Mouse (Mus musculus): Measurements from ENCODE around the gene Slf2. TPM values are rescaled to one million over a fixed set of nuclear protein-coding genes. Genes with fewer than 3 reads are reported as not detected.

Gene Slf2
- polyA plus RNA-seq, 1 experiment from 2014 or later, result 46.4 TPM

DNA sequence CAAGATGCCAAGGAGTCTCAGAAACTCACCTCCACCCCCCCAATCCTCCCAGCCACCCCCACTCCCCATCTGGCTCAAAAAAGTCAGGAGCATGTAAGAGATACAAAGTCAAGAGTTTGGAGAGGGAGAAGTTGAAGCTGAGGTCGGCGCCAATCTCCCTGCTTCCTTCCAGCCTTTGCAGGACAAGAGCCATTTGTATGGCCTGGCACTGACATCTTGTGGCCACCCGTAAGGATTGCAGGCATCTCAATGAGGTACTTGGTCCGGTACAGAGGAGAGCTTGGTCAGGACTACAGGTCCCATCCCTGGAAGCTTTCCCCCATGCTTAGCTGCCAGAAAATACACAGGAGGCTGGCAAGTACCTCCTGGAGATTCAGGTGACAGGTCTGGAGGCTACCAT lies 35.7 kb upstream of the Slf2 start:
- ATAC-seq (ENCODE audit: insufficient read depth, low FRiP score, low TSS enrichment) (no peak), DNase-seq (ENCODE audit: low spot score) (peak; percentile 77)
- H3K4me1 ChIP-seq (ENCODE audit: control insufficient read depth, insufficient read depth, low read length), result peaks cover 8% of the 10 kb centered on the region
- H3K36me3 ChIP-seq (ENCODE audit: control insufficient read depth, insufficient read depth, low read length), result no peaks in the 10 kb centered on the region
- no peak overlapping the region for H3K27ac ChIP-seq (ENCODE audit: low read depth, low read length)
- H3K4me3 ChIP-seq (ENCODE audit: low read depth, low read length), result no peak overlapping the region
- H3K4me2 ChIP-seq (ENCODE audit: low read depth), result no peak overlapping the region
- H3K9ac ChIP-seq (ENCODE audit: low read length), result no peak overlapping the region
- H3K9me3 ChIP-seq (ENCODE audit: control insufficient read depth, low read length), result no peaks in the 10 kb centered on the region
- 0% methylated on average over 4 of the region's 4 CpGs for WGBS
- 0 out of 2 replicates have a peak, but pooled peaks cover 14% of the 10 kb centered on the region for H3K27me3 ChIP-seq (ENCODE audit: control insufficient read depth, insufficient read depth, low read length)

DNA sequence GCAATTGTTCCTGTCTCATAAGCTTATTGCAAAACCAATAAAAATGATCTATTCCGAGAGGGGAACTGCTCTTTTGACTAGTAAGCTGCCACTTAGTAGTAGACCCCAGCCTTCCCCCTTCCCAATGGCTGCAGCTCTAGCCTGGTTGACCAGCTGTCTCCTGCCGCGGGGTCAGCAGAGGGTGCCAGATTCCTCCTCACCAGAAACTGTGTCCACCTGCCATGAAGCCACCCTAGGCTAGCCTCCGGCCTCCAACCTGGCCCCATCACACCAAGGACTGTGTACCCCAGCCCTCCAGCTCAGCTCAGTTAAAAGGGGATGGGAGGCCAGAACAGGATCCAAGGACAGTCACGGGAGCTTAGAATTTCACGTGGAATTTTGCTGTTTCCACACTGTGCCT lies 34.5 kb upstream of the Slf2 start:
- H3K9ac ChIP-seq (ENCODE audit: low read length), result no peak overlapping the region
- 65% methylated on average over 6 of the region's 6 CpGs for WGBS
- ATAC-seq (ENCODE audit: insufficient read depth, low FRiP score, low TSS enrichment) (no peak), DNase-seq (ENCODE audit: low spot score) (no peak)
- no peaks in the 10 kb centered on the region for H3K9me3 ChIP-seq (ENCODE audit: control insufficient read depth, low read length)
- no peak overlapping the region for H3K4me3 ChIP-seq (ENCODE audit: low read depth, low read length)
- H3K36me3 ChIP-seq (ENCODE audit: control insufficient read depth, insufficient read depth, low read length), result no peaks in the 10 kb centered on the region
- no peak overlapping the region for H3K4me2 ChIP-seq (ENCODE audit: low read depth)
- 0 out of 2 replicates have a peak, but pooled peaks cover 12% of the 10 kb centered on the region for H3K27me3 ChIP-seq (ENCODE audit: control insufficient read depth, insufficient read depth, low read length)
- H3K4me1 ChIP-seq (ENCODE audit: control insufficient read depth, insufficient read depth, low read length), result peaks cover 15% of the 10 kb centered on the region
- no peak overlapping the region for H3K27ac ChIP-seq (ENCODE audit: low read depth, low read length)

DNA sequence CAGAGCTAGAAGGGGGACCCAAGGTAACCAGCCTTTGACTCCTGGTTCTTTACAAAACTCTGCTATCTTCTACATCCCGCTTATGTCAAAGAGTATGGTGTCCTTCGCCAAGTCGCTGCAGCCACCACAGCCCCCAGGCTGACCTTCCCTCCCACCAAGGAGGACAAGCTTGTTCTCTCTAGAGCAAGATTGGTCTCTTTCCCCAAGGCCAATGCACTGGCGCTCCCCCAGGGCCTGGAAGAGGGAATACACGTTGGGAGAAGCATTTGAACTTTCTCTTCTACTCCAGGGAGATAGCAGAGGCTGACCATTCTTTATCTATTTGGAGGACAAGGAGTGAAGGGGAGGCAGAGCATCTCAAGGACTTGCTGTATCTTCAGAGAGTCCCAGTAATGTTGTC lies 33.4 kb upstream of the Slf2 start:
- no peak for ATAC-seq (ENCODE audit: insufficient read depth, low FRiP score, low TSS enrichment)

DNA sequence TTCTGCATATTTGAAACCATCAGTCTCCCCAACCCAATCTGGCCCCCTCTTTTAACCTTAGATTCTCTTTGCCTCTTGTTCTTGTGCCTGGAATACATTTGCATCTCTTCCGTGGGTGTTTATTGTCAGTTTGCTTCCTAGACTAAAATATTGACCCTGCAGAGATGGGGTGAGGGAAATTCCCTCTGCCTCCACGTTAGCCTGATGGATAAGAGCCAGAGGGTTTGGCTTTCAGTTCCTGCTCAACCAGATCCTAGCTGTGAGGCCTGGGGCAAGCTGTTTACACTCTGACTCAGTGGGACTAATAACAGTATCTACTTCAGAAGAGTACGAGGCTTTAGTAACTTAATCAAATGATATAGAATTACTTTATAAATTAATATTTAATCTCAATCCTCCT lies 32.3 kb upstream of the Slf2 start:
- Histone ChIP-seq H3K36me3 (ENCODE audit: control insufficient read depth, insufficient read depth, low read length) (no peaks in the 10 kb centered on the region), H3K9me3 (ENCODE audit: control insufficient read depth, low read length) (no peaks in the 10 kb centered on the region), H3K4me3 (ENCODE audit: low read depth, low read length) (no peak overlapping the region), H3K4me2 (ENCODE audit: low read depth) (no peak overlapping the region), H3K9ac (ENCODE audit: low read length) (no peak overlapping the region), H3K27ac (ENCODE audit: low read depth, low read length) (no peak overlapping the region), H3K4me1 (ENCODE audit: control insufficient read depth, insufficient read depth, low read length) (peaks cover 15% of the 10 kb centered on the region), H3K27me3 (ENCODE audit: control insufficient read depth, insufficient read depth, low read length) (0 out of 2 replicates have a peak, but pooled peaks cover 11% of the 10 kb centered on the region)
- ATAC-seq (ENCODE audit: insufficient read depth, low FRiP score, low TSS enrichment) (no peak), DNase-seq (ENCODE audit: low spot score) (no peak)
- WGBS, result 47% methylated on average over 3 of the region's 3 CpGs

More for the DNA sequence above, 33.4 kb upstream of the Slf2 start:
- no peak overlapping the region for H3K4me2 ChIP-seq (ENCODE audit: low read depth)
- 0 out of 2 replicates have a peak, but pooled peaks cover 11% of the 10 kb centered on the region for H3K27me3 ChIP-seq (ENCODE audit: control insufficient read depth, insufficient read depth, low read length)
- peaks cover 15% of the 10 kb centered on the region for H3K4me1 ChIP-seq (ENCODE audit: control insufficient read depth, insufficient read depth, low read length)
- no peaks in the 10 kb centered on the region for H3K36me3 ChIP-seq (ENCODE audit: control insufficient read depth, insufficient read depth, low read length)
- H3K9me3 ChIP-seq (ENCODE audit: control insufficient read depth, low read length), result no peaks in the 10 kb centered on the region
- no peak for DNase-seq (ENCODE audit: low spot score)
- H3K9ac ChIP-seq (ENCODE audit: low read length), result no peak overlapping the region
- H3K27ac ChIP-seq (ENCODE audit: low read depth, low read length), result no peak overlapping the region
- no peak overlapping the region for H3K4me3 ChIP-seq (ENCODE audit: low read depth, low read length)
- 72% methylated on average over 5 of the region's 5 CpGs for WGBS

DNA sequence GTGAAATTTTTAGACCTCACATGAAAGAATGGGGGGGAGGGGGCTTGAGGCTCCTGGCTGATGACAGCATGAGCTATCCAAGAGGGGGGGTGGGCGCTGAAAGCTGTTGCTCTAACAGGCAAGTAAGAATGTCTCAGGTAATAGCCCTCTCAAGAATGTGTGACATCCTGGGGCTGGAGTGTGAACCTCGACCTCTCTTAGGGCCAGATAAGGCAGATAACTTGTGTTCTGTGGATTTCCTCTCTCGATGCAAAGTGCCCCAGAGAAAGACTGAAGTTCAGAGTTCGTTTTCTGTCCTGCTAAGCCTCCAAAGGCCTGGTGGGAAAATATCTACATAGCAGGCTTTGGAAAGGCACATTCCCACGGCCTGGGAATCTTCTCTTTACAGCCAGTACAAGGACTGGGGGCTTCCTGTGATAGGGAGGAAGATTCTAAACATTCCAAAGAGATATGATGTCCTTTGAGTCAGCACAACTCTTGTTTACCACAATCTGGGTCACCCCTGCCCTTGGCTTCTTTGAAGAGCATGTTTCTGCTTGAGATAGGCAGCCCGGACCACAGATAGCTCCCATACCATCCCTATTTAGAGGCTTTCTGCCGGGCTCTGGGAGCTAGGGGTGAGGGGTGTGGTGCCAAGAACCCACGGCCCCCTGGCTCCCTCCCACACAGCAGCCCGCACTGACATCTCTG lies 31.7 kb upstream of the Slf2 start:
- no peaks in the 10 kb centered on the region for H3K9me3 ChIP-seq (ENCODE audit: control insufficient read depth, low read length)
- no peak overlapping the region for H3K9ac ChIP-seq (ENCODE audit: low read length)
- no peak overlapping the region for H3K4me3 ChIP-seq (ENCODE audit: low read depth, low read length)
- no peaks in the 10 kb centered on the region for H3K36me3 ChIP-seq (ENCODE audit: control insufficient read depth, insufficient read depth, low read length)
- H3K27me3 ChIP-seq (ENCODE audit: control insufficient read depth, insufficient read depth, low read length), result 0 out of 2 replicates have a peak, but pooled peaks cover 5% of the 10 kb centered on the region
- 34% methylated on average over 9 of the region's 9 CpGs for WGBS
- no peak overlapping the region for H3K4me2 ChIP-seq (ENCODE audit: low read depth)
- H3K4me1 ChIP-seq (ENCODE audit: control insufficient read depth, insufficient read depth, low read length), result peaks cover 15% of the 10 kb centered on the region
- H3K27ac ChIP-seq (ENCODE audit: low read depth, low read length), result 0 out of 2 replicates have a peak overlapping the region, but pooled peaks have one; percentile 23
- no peak for DNase-seq (ENCODE audit: low spot score)
- no peak for ATAC-seq (ENCODE audit: insufficient read depth, low FRiP score, low TSS enrichment)

DNA sequence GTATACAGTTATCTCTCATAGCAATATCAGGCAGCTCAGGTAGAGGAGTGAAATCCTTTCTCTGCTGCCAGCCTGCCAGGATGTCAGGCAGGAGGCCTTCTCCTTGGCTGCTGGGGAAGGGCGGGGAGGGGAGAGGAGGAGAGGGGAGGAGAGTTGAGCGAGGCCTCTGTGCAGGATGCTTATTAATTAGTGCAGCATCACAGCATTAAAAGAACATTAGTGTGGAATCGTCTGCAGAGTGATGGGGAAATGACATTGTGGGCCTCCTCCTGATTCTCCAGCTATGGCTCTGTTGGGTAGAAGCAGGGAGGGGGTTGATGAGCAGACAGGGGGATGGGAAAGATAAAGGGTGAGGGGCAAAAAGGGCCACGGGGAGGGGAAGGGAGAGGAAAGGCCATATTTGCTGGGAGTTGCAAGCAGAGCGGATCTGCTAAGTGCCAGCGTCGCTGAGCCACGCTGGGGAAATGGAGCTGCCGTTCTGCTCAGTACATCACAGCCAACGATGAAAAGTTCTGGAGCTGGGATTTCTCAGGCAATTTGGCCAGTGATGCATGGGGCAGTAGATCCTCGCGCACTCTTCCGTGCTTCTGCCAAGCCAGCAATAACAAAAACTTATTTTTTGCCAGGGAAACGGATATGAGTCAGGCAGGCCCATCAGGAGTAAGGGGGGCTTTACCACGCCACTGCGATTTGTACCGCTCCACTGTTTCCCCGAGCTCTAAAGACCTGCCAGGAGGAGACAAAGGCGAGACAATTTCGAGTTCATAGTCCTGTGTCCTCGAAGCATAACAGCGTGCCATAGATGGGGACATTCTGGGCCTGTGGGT lies 30.8 kb upstream of the Slf2 start:
- no peaks in the 10 kb centered on the region for H3K36me3 ChIP-seq (ENCODE audit: control insufficient read depth, insufficient read depth, low read length)
- DNase-seq (ENCODE audit: low spot score) (no peak), ATAC-seq (ENCODE audit: insufficient read depth, low FRiP score, low TSS enrichment) (no peak)
- peak overlapping the region; percentile 46; the same call in 1 of the 2 replicates for H3K27ac ChIP-seq (ENCODE audit: low read depth, low read length)
- H3K4me2 ChIP-seq (ENCODE audit: low read depth), result 0 out of 2 replicates have a peak overlapping the region, but pooled peaks have one; percentile 2
- WGBS, result 42% methylated on average over 22 of the region's 22 CpGs
- no peaks in the 10 kb centered on the region for H3K9me3 ChIP-seq (ENCODE audit: control insufficient read depth, low read length)
- 0 out of 2 replicates have a peak, but pooled peaks cover 3% of the 10 kb centered on the region for H3K27me3 ChIP-seq (ENCODE audit: control insufficient read depth, insufficient read depth, low read length)
- peaks cover 15% of the 10 kb centered on the region for H3K4me1 ChIP-seq (ENCODE audit: control insufficient read depth, insufficient read depth, low read length)
- 0 out of 2 replicates have a peak overlapping the region, but pooled peaks have one; percentile 7 for H3K9ac ChIP-seq (ENCODE audit: low read length)
- H3K4me3 ChIP-seq (ENCODE audit: low read depth, low read length), result no peak overlapping the region

DNA sequence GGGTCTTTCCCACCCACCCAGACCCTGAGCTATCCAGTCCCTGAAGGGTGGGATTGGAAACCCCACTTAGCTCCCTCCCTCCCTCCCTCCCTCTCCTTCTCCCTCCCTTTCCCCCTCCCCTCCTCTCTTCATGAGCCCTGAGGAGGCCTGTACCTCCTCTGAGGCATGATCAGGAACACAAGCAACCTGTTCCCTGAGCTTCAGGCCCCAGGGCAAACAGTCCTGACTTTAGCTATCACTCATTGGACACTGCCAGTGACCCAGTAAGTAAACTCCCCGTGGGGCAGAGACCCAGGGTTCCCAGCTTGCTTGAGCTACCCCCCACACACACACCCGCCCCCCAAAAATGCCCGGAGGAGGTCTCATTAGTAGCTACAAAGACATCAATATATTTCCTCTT lies 29.9 kb upstream of the Slf2 start:
- Histone ChIP-seq H3K27ac (ENCODE audit: low read depth, low read length) (no peak overlapping the region), H3K36me3 (ENCODE audit: control insufficient read depth, insufficient read depth, low read length) (no peaks in the 10 kb centered on the region), H3K9ac (ENCODE audit: low read length) (no peak overlapping the region), H3K4me1 (ENCODE audit: control insufficient read depth, insufficient read depth, low read length) (peaks cover 15% of the 10 kb centered on the region), H3K27me3 (ENCODE audit: control insufficient read depth, insufficient read depth, low read length) (0 out of 2 replicates have a peak, but pooled peaks cover under 1% of the 10 kb centered on the region), H3K9me3 (ENCODE audit: control insufficient read depth, low read length) (no peaks in the 10 kb centered on the region), H3K4me3 (ENCODE audit: low read depth, low read length) (no peak overlapping the region), H3K4me2 (ENCODE audit: low read depth) (no peak overlapping the region)
- WGBS, result 63% methylated on average over 3 of the region's 3 CpGs
- ATAC-seq (ENCODE audit: insufficient read depth, low FRiP score, low TSS enrichment) (no peak; the same call in 1 of the 2 replicates), DNase-seq (ENCODE audit: low spot score) (no peak)

DNA sequence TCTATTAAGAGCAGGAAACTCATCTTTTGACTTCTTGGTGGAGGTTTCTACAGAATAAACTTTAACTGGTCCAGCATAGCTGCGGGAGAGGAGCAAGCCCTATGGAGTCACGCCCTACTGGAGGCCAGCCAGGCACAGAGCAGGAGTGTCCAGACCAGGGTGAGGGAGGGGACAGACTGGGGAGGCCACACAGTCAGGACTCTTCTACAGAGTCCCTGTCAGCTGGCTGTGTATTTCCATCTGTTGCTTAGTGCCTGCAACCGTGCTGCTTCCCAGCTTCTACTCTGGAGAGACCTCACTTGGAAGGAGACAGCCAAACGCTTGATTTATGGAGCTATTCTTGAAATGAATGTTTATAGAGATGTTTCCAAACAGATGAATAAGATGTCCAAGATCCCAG lies 28.6 kb upstream of the Slf2 start:
- DNase-seq (ENCODE audit: low spot score) (peak; percentile 3), ATAC-seq (ENCODE audit: insufficient read depth, low FRiP score, low TSS enrichment) (no peak)
- Histone ChIP-seq H3K4me3 (ENCODE audit: low read depth, low read length) (no peak overlapping the region), H3K4me1 (ENCODE audit: control insufficient read depth, insufficient read depth, low read length) (peaks cover 15% of the 10 kb centered on the region), H3K9me3 (ENCODE audit: control insufficient read depth, low read length) (no peaks in the 10 kb centered on the region), H3K27me3 (ENCODE audit: control insufficient read depth, insufficient read depth, low read length) (no peaks in the 10 kb centered on the region), H3K4me2 (ENCODE audit: low read depth) (no peak overlapping the region), H3K9ac (ENCODE audit: low read length) (no peak overlapping the region), H3K36me3 (ENCODE audit: control insufficient read depth, insufficient read depth, low read length) (no peaks in the 10 kb centered on the region), H3K27ac (ENCODE audit: low read depth, low read length) (no peak overlapping the region)
- WGBS, result 84% methylated on average over 4 of the region's 4 CpGs
